Mouse (Mus musculus): ENCODE results near the gene Pxmp4. TPM values are rescaled to one million over a fixed set of nuclear protein-coding genes. Genes with fewer than 3 reads are reported as not detected.
A peak's percentile ranks its signal among the peaks of the same experiment; 100 is the strongest.

Gene Pxmp4
- total RNA-seq (2015; ENCODE audit: low replicate concordance) (9.0 and 9.6 TPM in 2 replicates), total RNA-seq (2017; ENCODE audit: low replicate concordance) (7.5 and 11.2 TPM in 2 replicates)

DNA sequence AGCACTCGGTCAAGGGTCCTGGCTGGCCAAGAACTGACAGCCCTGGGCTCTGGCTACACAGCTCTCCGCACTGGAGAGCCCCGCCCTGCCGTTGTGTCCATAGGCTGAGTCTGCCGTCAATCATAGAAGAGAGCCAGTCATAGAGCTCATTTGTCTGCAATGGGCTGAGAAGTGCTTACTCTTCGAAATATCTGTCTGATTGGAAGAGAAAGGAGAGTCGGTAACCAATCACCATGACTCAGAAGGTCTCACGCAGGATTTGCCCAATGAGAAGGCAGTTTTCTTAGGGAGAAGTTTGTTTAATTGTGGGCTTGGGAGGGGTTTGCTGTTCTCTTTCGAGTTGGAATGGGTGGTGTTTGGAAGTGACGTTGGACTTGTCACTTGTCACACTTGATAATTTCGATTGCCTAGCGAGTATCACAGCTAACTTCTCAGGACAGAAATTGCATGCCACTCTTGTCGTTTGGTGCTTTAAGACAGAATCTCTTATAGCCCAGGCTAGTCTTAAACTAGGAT, at the start of gene Pxmp4:
Gene Pxmp4, minus strand, starts transcription at position 71 of the 516 bp plus-strand sequence.
- ATAC-seq (replicated peaks; ENCODE audit: low FRiP score, poor library complexity, severe bottlenecking): peak; percentile 94

GRCm38 (mm10) chr2:154651363-154651762, 47.9 kb upstream of the Pxmp4 start, which contains the start of gene Chmp4b:
TSS of gene Chmp4b (plus strand) at chr2:154651705.
- no peak for ATAC-seq (replicated peaks; ENCODE audit: low FRiP score, poor library complexity, severe bottlenecking)

DNA sequence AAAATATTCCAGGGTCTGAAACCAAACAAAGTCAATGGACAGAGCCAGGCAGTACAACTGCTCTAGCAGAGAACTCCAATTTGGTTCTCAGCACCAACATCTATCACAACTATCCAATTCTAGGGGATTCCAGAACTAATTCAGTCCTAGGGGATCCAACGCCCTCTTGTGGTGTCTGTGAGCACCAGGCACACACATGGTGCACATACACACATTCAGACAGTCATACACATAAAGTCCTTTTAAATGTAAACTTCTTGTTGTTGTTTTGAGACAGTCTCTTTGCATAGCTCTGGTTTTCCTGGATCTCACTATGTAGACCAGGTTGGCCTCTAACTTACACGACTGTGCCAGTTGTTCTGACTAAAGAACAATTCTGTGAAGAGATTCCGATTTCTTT, 46.9 kb upstream of the Pxmp4 start:
- ATAC-seq (replicated peaks; ENCODE audit: low FRiP score, poor library complexity, severe bottlenecking): no peak

DNA sequence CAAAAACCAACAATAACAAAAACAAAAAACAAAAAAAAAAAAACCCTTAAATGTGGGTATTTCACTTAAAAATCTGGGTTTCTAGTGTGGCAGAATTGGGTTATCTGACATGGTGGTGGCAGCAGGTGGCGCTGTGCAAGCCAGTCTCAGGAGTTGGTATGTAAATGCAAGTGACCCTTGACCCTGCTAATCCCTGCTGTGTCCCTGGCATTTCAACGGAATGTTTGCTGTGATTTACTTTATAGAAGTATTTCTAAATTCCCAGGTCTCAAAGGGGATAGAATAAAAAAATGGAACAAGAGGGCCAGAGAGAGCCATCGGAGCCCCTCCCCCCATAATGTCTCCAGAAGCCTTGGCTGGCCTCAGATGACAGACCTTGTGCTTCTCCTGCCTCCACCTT, 44.6 kb upstream of the Pxmp4 start:
- no peak for ATAC-seq (replicated peaks; ENCODE audit: low FRiP score, poor library complexity, severe bottlenecking)

GRCm38 (mm10) chr2:154646634-154647033, 43.1 kb upstream of the Pxmp4 start:
- ATAC-seq (replicated peaks; ENCODE audit: low FRiP score, poor library complexity, severe bottlenecking): peak; percentile 70

DNA sequence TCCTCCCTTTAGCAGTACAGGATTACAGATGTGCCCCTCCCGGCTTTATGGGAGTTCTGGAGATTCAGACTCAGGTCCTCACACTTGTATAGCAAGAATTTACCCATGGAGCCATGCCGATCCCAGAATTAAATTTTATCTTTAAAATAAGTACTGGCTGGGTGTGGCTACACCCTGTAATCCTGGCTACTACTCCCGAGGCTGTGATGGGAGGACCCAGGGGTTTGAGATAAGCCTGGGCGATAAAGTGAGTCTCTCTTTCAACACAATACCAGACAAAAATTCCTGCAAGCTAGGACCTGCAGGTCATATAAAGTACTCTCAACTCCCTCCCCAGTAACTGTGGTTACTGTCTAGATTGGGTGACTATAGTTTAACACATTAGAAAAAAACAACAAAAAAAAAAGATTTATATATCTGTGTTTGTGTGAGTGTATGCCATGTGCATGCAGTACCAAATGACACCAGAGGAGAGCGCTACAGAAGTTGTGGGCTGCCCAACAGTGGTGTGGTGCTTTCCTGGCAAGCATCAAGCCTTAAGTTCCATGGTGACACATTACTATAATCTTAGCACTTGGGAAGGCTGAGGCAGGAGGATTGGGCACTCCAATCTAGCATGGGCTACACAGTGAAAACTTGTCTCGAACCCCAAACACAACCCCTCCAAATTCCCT, 39.3 kb upstream of the Pxmp4 start:
- ATAC-seq (replicated peaks; ENCODE audit: low FRiP score, poor library complexity, severe bottlenecking): no peak

GRCm38 (mm10) chr2:154642005-154642459, 38.5 kb upstream of the Pxmp4 start:
- no peak for ATAC-seq (replicated peaks; ENCODE audit: low FRiP score, poor library complexity, severe bottlenecking)

GRCm38 (mm10) chr2:154641176-154641575, 37.7 kb upstream of the Pxmp4 start:
- ATAC-seq (replicated peaks; ENCODE audit: low FRiP score, poor library complexity, severe bottlenecking): no peak

- no peak for ATAC-seq (replicated peaks; ENCODE audit: low FRiP score, poor library complexity, severe bottlenecking)
Observed at GRCm38 (mm10) chr2:154639115-154639514, 35.6 kb upstream of the Pxmp4 start.

DNA sequence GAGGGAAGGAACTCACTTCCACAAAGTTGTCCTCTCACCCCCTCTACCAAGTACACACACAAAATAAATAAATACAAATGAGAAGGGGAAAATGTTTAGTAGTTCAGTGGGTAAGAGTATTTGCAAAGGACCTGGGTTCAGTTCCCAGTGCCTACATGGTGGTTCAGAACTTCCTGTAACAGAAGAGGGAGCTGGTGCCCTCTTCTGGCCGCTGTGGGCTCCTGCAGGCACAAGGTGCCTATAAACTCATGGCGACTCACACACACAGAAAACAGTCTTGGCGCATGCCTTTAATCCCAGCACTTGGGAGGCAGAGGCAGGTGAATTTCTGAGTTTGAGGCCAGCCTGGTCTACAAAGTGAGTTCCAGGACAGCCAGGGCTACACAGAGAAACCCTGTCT, 35.0 kb upstream of the Pxmp4 start:
- no peak for ATAC-seq (replicated peaks; ENCODE audit: low FRiP score, poor library complexity, severe bottlenecking)

DNA sequence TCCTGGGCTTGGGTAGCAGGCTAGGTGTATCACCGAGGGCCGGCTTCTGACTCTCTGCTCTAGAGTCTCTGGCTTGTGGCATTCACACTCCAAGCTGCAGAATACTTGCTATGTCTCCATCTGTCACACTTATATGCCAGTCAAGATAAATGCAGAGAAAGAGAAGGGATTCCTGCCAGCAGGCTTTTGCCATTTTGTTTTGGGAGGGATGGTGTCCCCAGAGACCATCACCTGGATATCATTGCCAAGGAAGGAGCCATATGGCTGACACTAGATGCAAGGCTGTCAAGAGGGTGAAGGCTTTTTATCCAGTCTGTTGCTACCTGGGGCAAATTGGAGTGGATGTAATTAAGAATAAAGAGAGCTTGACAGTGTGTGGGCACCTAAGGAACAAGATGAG, 32.3 kb upstream of the Pxmp4 start:
- ATAC-seq (replicated peaks; ENCODE audit: low FRiP score, poor library complexity, severe bottlenecking): no peak

- ATAC-seq (replicated peaks; ENCODE audit: low FRiP score, poor library complexity, severe bottlenecking): peak; percentile 56
Observed at GRCm38 (mm10) chr2:154633876-154634644, 30.6 kb upstream of the Pxmp4 start.

- ATAC-seq (replicated peaks; ENCODE audit: low FRiP score, poor library complexity, severe bottlenecking): peak; percentile 44
Observed at GRCm38 (mm10) chr2:154633039-154633742, 29.7 kb upstream of the Pxmp4 start.

GRCm38 (mm10) chr2:154632203-154632780, 28.8 kb upstream of the Pxmp4 start:
- ATAC-seq (replicated peaks; ENCODE audit: low FRiP score, poor library complexity, severe bottlenecking): peak; percentile 72

- no peak for ATAC-seq (replicated peaks; ENCODE audit: low FRiP score, poor library complexity, severe bottlenecking)
Observed at GRCm38 (mm10) chr2:154630531-154630930, 27.0 kb upstream of the Pxmp4 start.

- ATAC-seq (replicated peaks; ENCODE audit: low FRiP score, poor library complexity, severe bottlenecking): no peak
Observed at GRCm38 (mm10) chr2:154624137-154624536, 20.6 kb upstream of the Pxmp4 start.

DNA sequence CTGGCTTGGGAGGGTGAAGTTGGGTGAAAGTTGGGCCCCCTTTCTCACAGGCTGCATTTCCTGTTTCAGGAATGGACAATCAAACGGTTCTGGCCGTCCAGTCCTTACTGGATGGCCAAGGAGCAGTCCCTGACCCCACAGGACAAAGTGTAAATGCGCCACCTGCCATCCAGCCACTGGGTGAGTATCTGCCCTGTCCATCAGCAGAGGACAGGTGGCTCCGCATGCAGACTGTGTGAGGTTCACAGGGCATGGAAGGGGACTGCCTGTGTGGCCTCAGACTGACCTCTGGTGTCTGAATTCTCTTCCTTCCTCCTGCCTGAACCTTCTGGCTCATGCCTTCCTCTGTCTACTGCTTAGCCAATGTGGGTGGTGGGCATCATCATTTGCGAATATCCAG, 18.2 kb upstream of the Pxmp4 start:
- ATAC-seq (replicated peaks; ENCODE audit: low FRiP score, poor library complexity, severe bottlenecking): no peak

- no peak for ATAC-seq (replicated peaks; ENCODE audit: low FRiP score, poor library complexity, severe bottlenecking)
Observed at GRCm38 (mm10) chr2:154617061-154617460, 13.6 kb upstream of the Pxmp4 start.

DNA sequence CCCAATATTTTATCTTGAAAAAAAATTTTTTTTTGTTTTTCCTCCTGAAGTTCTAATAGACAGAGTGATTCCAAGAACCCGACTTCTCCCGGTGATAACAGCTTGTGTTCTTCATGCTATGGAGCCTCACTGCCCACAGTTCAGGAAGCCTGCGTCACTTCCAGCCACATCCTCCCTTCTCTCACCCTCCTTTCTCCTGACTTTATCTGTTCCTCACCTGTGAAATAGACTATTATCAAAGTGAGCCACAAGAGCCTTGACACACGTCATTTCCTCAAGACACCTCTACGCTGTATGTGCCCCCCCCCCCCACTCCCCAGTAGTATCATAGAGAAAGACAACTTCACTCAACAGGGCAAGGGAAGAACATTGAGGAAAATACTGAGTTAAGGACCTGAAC, 12.2 kb upstream of the Pxmp4 start:
- no peak for ATAC-seq (replicated peaks; ENCODE audit: low FRiP score, poor library complexity, severe bottlenecking)
